Mouse (Mus musculus): ENCODE results near the gene Gpc6. TPM values are rescaled to one million over a fixed set of nuclear protein-coding genes. Genes with fewer than 3 reads are reported as not detected.

Gene Gpc6
- polyA plus RNA-seq, 1 experiment from 2014 or later: 32.2 TPM

- Histone ChIP-seq H3K27me3 (ENCODE audit: control insufficient read depth, insufficient read depth, low read length) (no peaks in the 10 kb centered on the region), H3K4me3 (ENCODE audit: low read depth, low read length) (no peak overlapping the region), H3K9me3 (ENCODE audit: control insufficient read depth, low read length) (no peaks in the 10 kb centered on the region), H3K4me2 (replicated peaks; ENCODE audit: low read depth, low read length) (no peak overlapping the region), H3K4me1 (replicated peaks; ENCODE audit: control insufficient read depth, insufficient read depth, low read length) (no peaks in the 10 kb centered on the region), H3K27ac (ENCODE audit: low read depth, low read length) (no peak overlapping the region), H3K36me3 (ENCODE audit: control insufficient read depth, insufficient read depth, low read length) (no peaks in the 10 kb centered on the region), H3K9ac (ENCODE audit: low read depth, low read length) (no peak overlapping the region)
- WGBS: 83% methylated on average over 2 of the region's 2 CpGs
- ATAC-seq (ENCODE audit: low FRiP score): no peak
- no peak for DNase-seq (ENCODE audit: low spot score)
Measured at GRCm38 (mm10) chr14:117324214-117324613, 399.1 kb downstream of the Gpc6 start.

GRCm38 (mm10) chr14:117332256-117332655 is 407.1 kb downstream of the Gpc6 start:
- Histone ChIP-seq H3K4me2 (replicated peaks; ENCODE audit: low read depth, low read length) (no peak overlapping the region), H3K36me3 (ENCODE audit: control insufficient read depth, insufficient read depth, low read length) (no peaks in the 10 kb centered on the region), H3K4me3 (ENCODE audit: low read depth, low read length) (no peak overlapping the region), H3K4me1 (replicated peaks; ENCODE audit: control insufficient read depth, insufficient read depth, low read length) (no peaks in the 10 kb centered on the region), H3K9ac (ENCODE audit: low read depth, low read length) (no peak overlapping the region), H3K9me3 (ENCODE audit: control insufficient read depth, low read length) (no peaks in the 10 kb centered on the region), H3K27me3 (ENCODE audit: control insufficient read depth, insufficient read depth, low read length) (no peaks in the 10 kb centered on the region), H3K27ac (ENCODE audit: low read depth, low read length) (no peak overlapping the region)
- no peak for DNase-seq (ENCODE audit: low spot score)
- ATAC-seq (ENCODE audit: low FRiP score): no peak
- 67% methylated on average over 1 of the region's 1 CpGs for WGBS

DNA sequence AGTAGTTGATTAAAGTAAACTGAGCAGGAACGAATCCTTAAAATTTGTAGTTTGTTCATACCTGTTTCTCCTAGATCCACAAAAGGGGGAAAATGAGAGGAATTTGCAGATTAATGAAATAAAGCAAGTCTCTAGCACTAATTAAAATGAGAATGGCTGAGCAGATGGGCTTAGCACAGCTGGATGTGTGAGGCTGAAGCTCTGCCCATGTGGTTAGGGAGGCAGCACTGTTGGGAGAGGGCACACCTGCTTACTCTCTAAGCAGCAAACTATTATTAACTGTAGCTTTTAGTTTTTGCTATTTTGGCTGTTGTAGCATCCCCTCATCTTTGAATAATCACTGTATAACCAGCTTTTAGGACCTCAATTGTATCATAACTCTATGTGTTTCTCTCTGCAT is 412.2 kb downstream of the Gpc6 start:
- H3K9me3 ChIP-seq (ENCODE audit: control insufficient read depth, low read length): no peaks in the 10 kb centered on the region
- 49% methylated on average over 1 of the region's 1 CpGs for WGBS
- H3K36me3 ChIP-seq (ENCODE audit: control insufficient read depth, insufficient read depth, low read length): no peaks in the 10 kb centered on the region
- H3K27me3 ChIP-seq (ENCODE audit: control insufficient read depth, insufficient read depth, low read length): no peaks in the 10 kb centered on the region
- H3K4me2 ChIP-seq (replicated peaks; ENCODE audit: low read depth, low read length): no peak overlapping the region
- no peak overlapping the region for H3K27ac ChIP-seq (ENCODE audit: low read depth, low read length)
- no peak overlapping the region for H3K9ac ChIP-seq (ENCODE audit: low read depth, low read length)
- H3K4me1 ChIP-seq (replicated peaks; ENCODE audit: control insufficient read depth, insufficient read depth, low read length): no peaks in the 10 kb centered on the region
- DNase-seq (ENCODE audit: low spot score) (no peak), ATAC-seq (ENCODE audit: low FRiP score) (no peak)
- no peak overlapping the region for H3K4me3 ChIP-seq (ENCODE audit: low read depth, low read length)

- Histone ChIP-seq H3K9me3 (ENCODE audit: control insufficient read depth, low read length) (no peaks in the 10 kb centered on the region), H3K4me1 (replicated peaks; ENCODE audit: control insufficient read depth, insufficient read depth, low read length) (no peaks in the 10 kb centered on the region)
Measured at GRCm38 (mm10) chr14:117340549-117340948, 415.4 kb downstream of the Gpc6 start.

GRCm38 (mm10) chr14:117344505-117344904 is 419.4 kb downstream of the Gpc6 start:
- Histone ChIP-seq H3K27me3 (ENCODE audit: control insufficient read depth, insufficient read depth, low read length) (no peaks in the 10 kb centered on the region), H3K4me2 (replicated peaks; ENCODE audit: low read depth, low read length) (no peak overlapping the region), H3K9me3 (ENCODE audit: control insufficient read depth, low read length) (no peaks in the 10 kb centered on the region), H3K4me1 (replicated peaks; ENCODE audit: control insufficient read depth, insufficient read depth, low read length) (no peaks in the 10 kb centered on the region), H3K4me3 (ENCODE audit: low read depth, low read length) (no peak overlapping the region), H3K36me3 (ENCODE audit: control insufficient read depth, insufficient read depth, low read length) (no peaks in the 10 kb centered on the region), H3K27ac (ENCODE audit: low read depth, low read length) (no peak overlapping the region), H3K9ac (ENCODE audit: low read depth, low read length) (no peak overlapping the region)
- DNase-seq (ENCODE audit: low spot score): no peak
- no peak for ATAC-seq (ENCODE audit: low FRiP score)
- WGBS: 80% methylated on average over 6 of the region's 6 CpGs

More at GRCm38 (mm10) chr14:117340549-117340948, 415.4 kb downstream of the Gpc6 start:
- Histone ChIP-seq H3K9ac (ENCODE audit: low read depth, low read length) (no peak overlapping the region), H3K4me2 (replicated peaks; ENCODE audit: low read depth, low read length) (no peak overlapping the region), H3K27ac (ENCODE audit: low read depth, low read length) (no peak overlapping the region), H3K4me3 (ENCODE audit: low read depth, low read length) (no peak overlapping the region), H3K27me3 (ENCODE audit: control insufficient read depth, insufficient read depth, low read length) (no peaks in the 10 kb centered on the region), H3K36me3 (ENCODE audit: control insufficient read depth, insufficient read depth, low read length) (no peaks in the 10 kb centered on the region)
- 70% methylated on average over 4 of the region's 4 CpGs for WGBS
- ATAC-seq (ENCODE audit: low FRiP score): no peak
- peak; percentile 16 for DNase-seq (ENCODE audit: low spot score)

GRCm38 (mm10) chr14:117346372-117346885 is 421.3 kb downstream of the Gpc6 start:
- no peak for ATAC-seq (ENCODE audit: low FRiP score)
- 88% methylated on average over 6 of the region's 6 CpGs for WGBS
- no peak for DNase-seq (ENCODE audit: low spot score)

DNA sequence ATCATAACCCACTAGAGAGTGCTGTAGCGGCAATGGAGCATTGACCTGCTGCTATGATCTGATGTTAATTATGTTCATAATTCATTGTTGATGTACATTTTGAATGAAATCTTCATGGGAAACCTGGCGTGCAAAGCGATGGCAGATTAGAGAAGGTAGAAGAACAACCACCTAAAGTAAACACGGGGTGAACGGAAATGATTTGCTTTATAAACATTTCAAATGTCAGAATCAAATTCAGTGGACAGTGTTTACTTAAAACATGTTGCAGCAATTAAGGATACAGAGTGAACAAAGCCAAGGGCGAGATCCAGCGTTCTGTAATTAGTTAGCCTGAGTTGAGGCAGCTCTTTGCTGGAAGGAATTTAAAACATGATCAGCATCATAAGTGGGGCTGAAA is 426.2 kb downstream of the Gpc6 start:
- Histone ChIP-seq H3K4me2 (replicated peaks; ENCODE audit: low read depth, low read length) (no peak overlapping the region), H3K36me3 (ENCODE audit: control insufficient read depth, insufficient read depth, low read length) (no peaks in the 10 kb centered on the region), H3K9me3 (ENCODE audit: control insufficient read depth, low read length) (no peaks in the 10 kb centered on the region), H3K9ac (ENCODE audit: low read depth, low read length) (no peak overlapping the region), H3K4me3 (ENCODE audit: low read depth, low read length) (no peak overlapping the region), H3K4me1 (replicated peaks; ENCODE audit: control insufficient read depth, insufficient read depth, low read length) (no peaks in the 10 kb centered on the region), H3K27ac (ENCODE audit: low read depth, low read length) (no peak overlapping the region), H3K27me3 (ENCODE audit: control insufficient read depth, insufficient read depth, low read length) (no peaks in the 10 kb centered on the region)
- no peak for ATAC-seq (ENCODE audit: low FRiP score)
- no peak for DNase-seq (ENCODE audit: low spot score)
- WGBS: 84% methylated on average over 7 of the region's 7 CpGs

More at GRCm38 (mm10) chr14:117346372-117346885, 421.3 kb downstream of the Gpc6 start:
- no peaks in the 10 kb centered on the region for H3K4me1 ChIP-seq (replicated peaks; ENCODE audit: control insufficient read depth, insufficient read depth, low read length)
- H3K9ac ChIP-seq (ENCODE audit: low read depth, low read length): no peak overlapping the region
- no peaks in the 10 kb centered on the region for H3K36me3 ChIP-seq (ENCODE audit: control insufficient read depth, insufficient read depth, low read length)
- H3K27ac ChIP-seq (ENCODE audit: low read depth, low read length): no peak overlapping the region
- H3K9me3 ChIP-seq (ENCODE audit: control insufficient read depth, low read length): no peaks in the 10 kb centered on the region
- H3K4me3 ChIP-seq (ENCODE audit: low read depth, low read length): no peak overlapping the region
- no peak overlapping the region for H3K4me2 ChIP-seq (replicated peaks; ENCODE audit: low read depth, low read length)
- H3K27me3 ChIP-seq (ENCODE audit: control insufficient read depth, insufficient read depth, low read length): no peaks in the 10 kb centered on the region

DNA sequence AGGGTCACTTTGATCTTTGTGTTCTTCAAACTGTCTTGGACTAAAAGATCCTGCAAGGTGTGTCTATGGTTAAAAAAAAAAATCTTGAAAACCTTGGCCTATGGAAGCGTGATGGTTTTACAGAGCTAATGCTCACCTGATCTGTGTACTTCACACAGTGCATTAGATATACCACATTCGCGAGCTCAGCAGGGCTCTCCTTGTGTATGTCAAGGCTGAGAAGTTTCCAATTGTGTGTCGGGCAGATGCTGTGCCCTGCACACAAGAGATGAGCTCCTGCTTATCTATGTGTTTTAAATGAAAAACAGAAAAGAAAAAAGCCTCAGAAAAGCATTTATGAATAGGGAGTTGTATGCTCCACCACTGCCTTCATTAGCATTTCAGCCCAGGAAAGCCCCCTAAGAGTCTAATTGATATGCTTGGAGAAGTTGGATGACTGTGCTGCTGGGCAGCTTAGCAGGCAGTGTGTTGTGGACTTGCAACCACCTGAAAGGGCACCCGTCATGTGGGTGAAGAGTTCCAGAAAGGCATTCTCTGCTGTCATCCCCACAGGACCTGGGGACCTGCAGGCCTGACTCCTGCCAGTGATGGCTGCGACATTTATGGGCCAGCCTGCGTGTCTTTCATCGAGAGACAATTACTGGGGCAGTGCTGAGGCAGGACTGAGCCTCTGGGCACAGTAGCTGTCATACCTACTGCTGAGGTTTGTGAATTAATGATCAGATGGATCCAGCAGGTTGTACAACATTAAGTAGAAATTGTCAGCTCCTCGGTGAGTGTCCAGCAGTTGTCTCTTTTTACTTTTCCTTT is 436.2 kb downstream of the Gpc6 start:
- DNase-seq (ENCODE audit: low spot score) (no peak), ATAC-seq (ENCODE audit: low FRiP score) (peak; percentile 73)
- no peaks in the 10 kb centered on the region for H3K36me3 ChIP-seq (ENCODE audit: control insufficient read depth, insufficient read depth, low read length)
- no peaks in the 10 kb centered on the region for H3K9me3 ChIP-seq (ENCODE audit: control insufficient read depth, low read length)
- no peak overlapping the region for H3K9ac ChIP-seq (ENCODE audit: low read depth, low read length)
- H3K4me1 ChIP-seq (replicated peaks; ENCODE audit: control insufficient read depth, insufficient read depth, low read length): no peaks in the 10 kb centered on the region
- no peak overlapping the region for H3K4me2 ChIP-seq (replicated peaks; ENCODE audit: low read depth, low read length)
- no peak overlapping the region for H3K27ac ChIP-seq (ENCODE audit: low read depth, low read length)
- no peak overlapping the region for H3K4me3 ChIP-seq (ENCODE audit: low read depth, low read length)
- no peaks in the 10 kb centered on the region for H3K27me3 ChIP-seq (ENCODE audit: control insufficient read depth, insufficient read depth, low read length)
- WGBS: 53% methylated on average over 9 of the region's 9 CpGs

- no peak for DNase-seq (ENCODE audit: low spot score)
- no peak overlapping the region for H3K4me3 ChIP-seq (ENCODE audit: low read depth, low read length)
- no peak overlapping the region for H3K4me2 ChIP-seq (replicated peaks; ENCODE audit: low read depth, low read length)
- ATAC-seq (ENCODE audit: low FRiP score): peak; percentile 75
- H3K9me3 ChIP-seq (ENCODE audit: control insufficient read depth, low read length): no peaks in the 10 kb centered on the region
- no peaks in the 10 kb centered on the region for H3K4me1 ChIP-seq (replicated peaks; ENCODE audit: control insufficient read depth, insufficient read depth, low read length)
- no peaks in the 10 kb centered on the region for H3K36me3 ChIP-seq (ENCODE audit: control insufficient read depth, insufficient read depth, low read length)
- 63% methylated on average over 2 of the region's 2 CpGs for WGBS
- H3K27ac ChIP-seq (ENCODE audit: low read depth, low read length): no peak overlapping the region
- H3K9ac ChIP-seq (ENCODE audit: low read depth, low read length): no peak overlapping the region
- no peaks in the 10 kb centered on the region for H3K27me3 ChIP-seq (ENCODE audit: control insufficient read depth, insufficient read depth, low read length)
Measured at GRCm38 (mm10) chr14:117361965-117362309, 436.8 kb downstream of the Gpc6 start.
